Mouse (Mus musculus): ENCODE data around the gene Abcc3.

DNA sequence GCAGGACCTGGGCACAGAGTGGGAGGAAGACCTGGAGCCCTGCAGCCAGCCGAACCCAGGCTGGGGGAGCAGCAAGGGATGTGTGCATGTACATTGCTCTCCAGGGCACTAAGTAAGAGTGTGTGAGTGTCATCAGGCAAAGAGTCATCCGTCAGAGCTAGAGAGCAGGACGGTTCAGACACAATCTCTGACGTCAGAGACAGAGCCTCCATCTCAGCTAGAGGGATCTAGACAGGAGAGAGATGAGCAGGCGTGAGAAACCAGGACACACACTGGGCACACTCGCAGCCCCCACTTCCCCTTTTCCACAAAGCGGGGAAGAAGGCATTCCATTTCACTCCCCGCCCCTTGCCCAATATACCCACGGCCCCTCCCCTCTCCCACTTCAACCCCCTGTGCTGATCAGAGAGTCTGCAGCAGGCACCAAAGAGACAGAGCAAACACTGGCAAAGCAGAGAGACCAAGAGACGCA lies 20.2 kb upstream of the Abcc3 start:
- TF ChIP-seq CTCF (IDR thresholded peaks at IDR 0.05; ENCODE audit: low read depth) (no peak), EP300 (IDR thresholded peaks at IDR 0.05; ENCODE audit: low read depth) (no peak)
